Mouse (Mus musculus) central nervous system, embryonic 11.5 days (tissue): ENCODE data around the gene Kpna6. TPM values are rescaled to one million over a fixed set of nuclear protein-coding genes. Genes with fewer than 3 reads are reported as not detected.

Source experiments
- polyA plus RNA-seq: library from polyadenylated mRNA; depleted of rRNA; stranded (reverse); fragments of >200 nt; gene quantifications from 2 replicates; pipeline ENCODE4 v1.2.3, GENCODE M21; 2012; rRNA removed

Kpna6 gene
- 29.5 and 34.7 TPM in 2 replicates for polyA plus RNA-seq

GRCm38 (mm10) chr4:129672083-129672877 lies at the start of gene Kpna6:
Gene Kpna6 (minus strand): TSS chr4:129672767.

GRCm38 (mm10) chr4:129696158-129696985 lies 23.8 kb upstream of the Kpna6 start, which contains the start of gene Tmem39b:
Gene Tmem39b (minus strand): TSS chr4:129696838.

GRCm38 (mm10) chr4:129640638-129641467 lies 31.7 kb downstream of the Kpna6 start, which contains the start of gene Txlna:
Gene Txlna (minus strand): TSS chr4:129641065.

GRCm38 (mm10) chr4:129623681-129624091 lies 48.9 kb downstream of the Kpna6 start, which contains the start of gene Ccdc28b:
Gene Ccdc28b (minus strand): TSS chr4:129623947.

GRCm38 (mm10) chr4:129618786-129619691 lies 53.5 kb downstream of the Kpna6 start, which contains the start of gene Iqcc:
Gene Iqcc (minus strand): TSS chr4:129619099.

GRCm38 (mm10) chr4:129614093-129614492 lies 58.5 kb downstream of the Kpna6 start, which contains the start of gene Dcdc2b:
Gene Dcdc2b (minus strand): TSS chr4:129614257.

GRCm38 (mm10) chr4:129600233-129601158 lies 72.1 kb downstream of the Kpna6 start, which contains the start of the genes Eif3i and Tmem234:
Gene Eif3i (minus strand): TSS chr4:129600648.
Gene Tmem234 (plus strand): TSS chr4:129600668.

Other genes starting within 250 kb of the Kpna6 start
- gene Zbtb8b, start 231.9 kb downstream of the Kpna6 start, polyA plus RNA-seq, result 1.3 and 1.8 TPM in 2 replicates
- gene Bsdc1, start 211.2 kb downstream of the Kpna6 start, polyA plus RNA-seq, result 22.8 and 26.0 TPM in 2 replicates
- gene Tssk3, start 181.7 kb downstream of the Kpna6 start, polyA plus RNA-seq, result not detected in 2 replicates
- gene Fam229a, start 181.6 kb downstream of the Kpna6 start, polyA plus RNA-seq, result 0.17 TPM in 1 of 2 replicates, not detected in the other
- gene Marcksl1, start 159.2 kb downstream of the Kpna6 start, polyA plus RNA-seq, result 1,168 and 1,436 TPM in 2 replicates
- gene Hdac1, start 130.1 kb downstream of the Kpna6 start, polyA plus RNA-seq, result 200 and 249 TPM in 2 replicates
- gene Lck, start 99.1 kb downstream of the Kpna6 start, polyA plus RNA-seq, result 9.3 and 10.9 TPM in 2 replicates
- 2.1 and 2.6 TPM in 2 replicates for gene Fam167b, start 94.2 kb downstream of the Kpna6 start, polyA plus RNA-seq
- gene Eif3i, start 72.1 kb downstream of the Kpna6 start, polyA plus RNA-seq, result 355 and 420 TPM in 2 replicates
- 141 and 182 TPM in 2 replicates for gene Tmem234, start 72.1 kb downstream of the Kpna6 start, polyA plus RNA-seq
- 1.6 and 2.2 TPM in 2 replicates for gene Dcdc2b, start 58.5 kb downstream of the Kpna6 start, polyA plus RNA-seq
- gene Iqcc, start 53.7 kb downstream of the Kpna6 start, polyA plus RNA-seq, result 28.8 and 32.5 TPM in 2 replicates
- gene Ccdc28b, start 48.8 kb downstream of the Kpna6 start, polyA plus RNA-seq, result 66.0 and 106 TPM in 2 replicates
- gene Txlna, start 31.7 kb downstream of the Kpna6 start, polyA plus RNA-seq, result 74.6 and 161 TPM in 2 replicates
- gene Tmem39b, start 24.1 kb upstream of the Kpna6 start, polyA plus RNA-seq, result 33.4 and 45.2 TPM in 2 replicates
- gene Khdrbs1, start 69.5 kb upstream of the Kpna6 start, polyA plus RNA-seq, result 123 and 125 TPM in 2 replicates
- gene Ptp4a2, start 138.5 kb upstream of the Kpna6 start, polyA plus RNA-seq, result 103 and 122 TPM in 2 replicates